Mouse (Mus musculus) heart, adult 2 months (tissue): ENCODE results near the gene Stmn1. TPM values are rescaled to one million over a fixed set of nuclear protein-coding genes. Genes with fewer than 3 reads are reported as not detected.
A peak's percentile ranks its signal among the peaks of the same experiment; 100 is the strongest.

Experiments used
- DNase-seq, 2 experiments: peaks; one replicate each; pipeline ENCODE4 v3.0.0; 2021
- H3K27ac ChIP-seq: fragments of 200-600 bp; 2 replicates; pipeline ENCODE4 v1.8.1; 2022
- H3K27me3 ChIP-seq: fragments of 200-500 bp; 2 replicates; pipeline ENCODE4 v1.6.1; 2012; ENCODE audit warnings: mild to moderate bottlenecking, low read length, inconsistent platforms, mixed read lengths; ENCODE audit not compliant: control insufficient read depth, insufficient read depth
- H3K36me3 ChIP-seq: fragments of 200-500 bp; 2 replicates; pipeline ENCODE4 v1.6.1; 2012; ENCODE audit warnings: low read length, inconsistent platforms; ENCODE audit not compliant: control insufficient read depth, insufficient read depth
- H3K4me1 ChIP-seq: fragments of 200-500 bp; 2 replicates; pipeline ENCODE4 v1.6.1; 2011; ENCODE audit warnings: low read length; ENCODE audit not compliant: control insufficient read depth, insufficient read depth
- H3K4me3 ChIP-seq: fragments of 200-600 bp; 2 replicates; pipeline ENCODE4 v1.8.1; 2022
- H3K79me2 ChIP-seq: fragments of 200-500 bp; replicated peaks from 2 replicates; pipeline ENCODE4 v1.6.1; 2012; ENCODE audit warnings: mild to moderate bottlenecking, inconsistent platforms, low read length, moderate library complexity, mixed read lengths; ENCODE audit not compliant: control insufficient read depth, insufficient read depth
- H3K9ac ChIP-seq: fragments of 200-500 bp; 2 replicates; pipeline ENCODE4 v1.6.1; 2012; ENCODE audit warnings: low read depth, mild to moderate bottlenecking, control low read depth, inconsistent platforms, low read length, mixed read lengths
- CTCF ChIP-seq: fragments of 200-600 bp; IDR thresholded peaks from 2 replicates; pipeline ENCODE4 v1.8.1; 2022; ENCODE audit warnings: antibody characterized with exemption, mild to moderate bottlenecking, moderate library complexity
- EP300 ChIP-seq: fragments of 200-500 bp; IDR thresholded peaks from 2 replicates; pipeline ENCODE4 v1.6.1; 2011; ENCODE audit warnings: low read depth, low read length, control low read depth; ENCODE audit not compliant: insufficient read depth
- POLR2A ChIP-seq: fragments of 200-500 bp; IDR thresholded peaks from 2 replicates; pipeline ENCODE4 v1.6.1; 2011; ENCODE audit warnings: mild to moderate bottlenecking, low read depth, low read length, control low read depth; ENCODE audit not compliant: insufficient read depth
- WGBS: fragments of 180-500 bp; shearing (Covaris S2); methylation state at CpG from one replicate; pipeline ENCODE4 v1.1.7; 2018; 5-methylcytosine and 5-hydroxymethylcytosine counted together
- intact Hi-C: fragments of 180-260 bp; cut with DNase I; formaldehyde crosslinking; loops from one replicate; pipeline ENCODE4 v1.15.1; 2025
- polyA plus RNA-seq: library from polyadenylated mRNA; depleted of rRNA; stranded (reverse); fragments of >200 nt; gene quantifications from 2 replicates; pipeline ENCODE4 v1.2.3, GENCODE M21; 2012
- total RNA-seq, 2 experiments: library from RNA; stranded (reverse); gene quantifications; 2 replicates each; pipeline ENCODE4 v1.2.3; 2021

Stmn1 gene
- total and polyA plus RNA-seq, 3 experiments: 10.9 to 23.0 (median 20.1) TPM

DNA sequence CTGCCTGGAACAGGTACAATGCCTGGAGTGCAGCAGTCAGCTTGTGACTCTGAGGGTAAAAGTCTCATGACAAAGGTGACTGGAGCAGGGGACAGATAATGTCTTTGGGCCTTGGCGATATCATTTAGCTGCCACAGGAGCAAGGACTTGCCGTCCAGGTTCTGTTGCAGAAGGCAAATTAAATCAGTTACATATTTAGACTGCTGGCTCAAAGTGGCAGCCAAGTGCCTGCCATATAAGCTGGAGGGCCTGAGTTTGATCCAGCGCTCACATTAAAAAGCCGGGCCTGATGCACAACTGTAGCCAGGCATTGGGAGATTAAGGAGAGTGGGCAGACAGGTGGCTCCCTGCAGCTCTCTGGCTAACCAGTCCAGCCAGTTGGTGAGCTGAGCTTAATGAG is 11.7 kb downstream of the Stmn1 start:
- TF ChIP-seq EP300 (no peak), POLR2A (no peak), CTCF (no peak)
- Histone ChIP-seq H3K4me3 (no peak overlapping the region), H3K27me3 (no peaks in the 10 kb centered on the region), H3K4me1 (peaks cover 2% of the 10 kb centered on the region), H3K79me2 (no peaks in the 10 kb centered on the region), H3K9ac (no peak overlapping the region), H3K36me3 (no peaks in the 10 kb centered on the region), H3K27ac (no peak overlapping the region)
- 63% methylated on average over 4 of the region's 4 CpGs for WGBS
- intact Hi-C loops: no loop called here
- peak in 1 of 2 experiments; percentile 39 for DNase-seq

DNA sequence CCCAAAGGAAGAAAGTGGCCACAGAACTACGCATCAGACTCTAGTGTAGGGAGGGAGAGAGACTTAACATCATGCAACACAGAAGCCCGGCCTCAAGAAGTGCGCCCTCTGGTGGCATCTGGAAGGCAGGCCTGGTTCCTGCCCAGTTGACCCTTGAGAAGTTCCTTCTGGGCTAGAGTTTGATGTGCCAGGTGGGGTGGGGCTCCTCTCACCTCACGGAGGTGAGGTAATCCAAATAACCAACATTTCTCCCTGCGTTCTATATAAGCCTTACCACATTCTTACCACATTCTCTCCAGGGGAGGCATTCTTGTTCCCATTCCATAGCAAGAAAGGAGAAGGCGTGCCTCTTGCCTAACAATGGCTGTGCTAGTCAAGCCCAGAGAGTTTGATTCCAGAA is 12.7 kb downstream of the Stmn1 start:
- Histone ChIP-seq H3K4me3 (no peak overlapping the region), H3K27me3 (no peaks in the 10 kb centered on the region), H3K27ac (no peak overlapping the region), H3K4me1 (peaks cover 2% of the 10 kb centered on the region), H3K79me2 (no peaks in the 10 kb centered on the region), H3K36me3 (no peaks in the 10 kb centered on the region), H3K9ac (no peak overlapping the region)
- TF ChIP-seq EP300 (no peak), POLR2A (no peak), CTCF (peak; percentile 95)
- WGBS: 27% methylated on average over 6 of the region's 6 CpGs
- intact Hi-C loops: no loop called here
- peak; percentile 70 to 78 for DNase-seq

DNA sequence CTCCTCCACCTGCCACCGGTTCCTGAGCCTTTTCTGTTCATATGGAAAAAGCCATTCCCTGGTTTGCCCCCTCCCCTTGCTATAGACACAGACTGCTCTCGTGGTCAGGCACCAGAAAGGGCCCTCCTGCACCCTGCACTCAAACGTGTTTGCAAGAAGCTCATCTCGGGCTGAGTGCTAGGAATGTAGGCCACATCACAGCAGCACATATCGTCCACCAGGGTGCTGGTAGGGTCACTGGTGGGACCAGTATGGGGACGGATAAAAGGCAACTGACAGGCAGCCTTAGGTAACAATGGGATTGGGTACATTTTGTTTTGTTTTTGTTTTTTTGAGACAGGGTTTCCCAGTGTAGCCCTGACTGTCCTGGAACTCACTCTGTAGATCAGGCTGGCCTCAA is 13.2 kb downstream of the Stmn1 start:
- no peak for DNase-seq
- Histone ChIP-seq H3K4me3 (no peak overlapping the region), H3K4me1 (peaks cover 2% of the 10 kb centered on the region), H3K27ac (no peak overlapping the region), H3K27me3 (no peaks in the 10 kb centered on the region), H3K36me3 (no peaks in the 10 kb centered on the region), H3K79me2 (no peaks in the 10 kb centered on the region), H3K9ac (no peak overlapping the region)
- TF ChIP-seq EP300 (no peak), CTCF (no peak), POLR2A (no peak)
- WGBS: 60% methylated on average over 6 of the region's 6 CpGs
- intact Hi-C loops: no loop called here

- TF ChIP-seq POLR2A: no peak
- intact Hi-C loops: no loop called here
- DNase-seq: no peak
- Histone ChIP-seq H3K27ac (no peak overlapping the region), H3K4me1 (peaks cover 2% of the 10 kb centered on the region), H3K36me3 (no peaks in the 10 kb centered on the region), H3K9ac (no peak overlapping the region), H3K79me2 (no peaks in the 10 kb centered on the region), H3K27me3 (no peaks in the 10 kb centered on the region), H3K4me3 (no peak overlapping the region)
- 78% methylated on average over 8 of the region's 8 CpGs for WGBS
Observed at GRCm38 (mm10) chr4:134482442-134482841, 14.3 kb downstream of the Stmn1 start.

GRCm38 (mm10) chr4:134483078-134483688 is 15.1 kb downstream of the Stmn1 start:
- intact Hi-C loops: no loop called here
- TF ChIP-seq EP300 (no peak), POLR2A (no peak), CTCF (no peak)
- Histone ChIP-seq H3K79me2 (no peaks in the 10 kb centered on the region), H3K4me3 (no peak overlapping the region), H3K27ac (no peak overlapping the region), H3K27me3 (no peaks in the 10 kb centered on the region), H3K9ac (no peak overlapping the region), H3K4me1 (no peaks in the 10 kb centered on the region), H3K36me3 (no peaks in the 10 kb centered on the region)
- DNase-seq: no peak
- WGBS: 52% methylated on average over 6 of the region's 6 CpGs

DNA sequence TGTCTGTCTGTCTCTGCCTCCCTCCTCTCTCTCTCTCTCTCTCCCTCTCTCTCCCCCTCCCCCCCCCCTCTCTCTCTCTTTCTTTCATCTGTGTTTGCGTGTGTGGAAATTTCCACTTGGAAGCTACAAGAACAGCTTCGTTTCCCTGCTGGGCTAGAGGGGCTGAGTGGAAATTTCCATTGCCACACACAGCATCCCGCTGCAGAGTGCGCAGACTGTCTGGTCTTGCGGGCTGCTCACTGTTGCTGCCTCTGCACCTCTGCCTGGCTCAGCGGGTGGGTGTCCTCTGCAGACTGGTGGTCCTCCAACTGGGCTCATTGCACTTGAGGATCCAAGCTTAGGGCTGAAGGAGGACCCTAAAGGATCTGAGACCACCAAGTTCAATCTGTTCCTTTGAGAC is 15.6 kb downstream of the Stmn1 start:
- TF ChIP-seq POLR2A (no peak), CTCF (no peak), EP300 (no peak)
- Histone ChIP-seq H3K36me3 (no peaks in the 10 kb centered on the region), H3K4me1 (no peaks in the 10 kb centered on the region), H3K9ac (no peak overlapping the region), H3K27ac (no peak overlapping the region), H3K79me2 (no peaks in the 10 kb centered on the region), H3K4me3 (no peak overlapping the region), H3K27me3 (no peaks in the 10 kb centered on the region)
- 29% methylated on average over 6 of the region's 6 CpGs for WGBS
- peak in 1 of 2 experiments; percentile 39 for DNase-seq
- intact Hi-C loops: no loop called here
